Mouse (Mus musculus) B cell, adult (primary cell): ENCODE measurements around the gene Gm10985. TPM values are rescaled to one million over a fixed set of nuclear protein-coding genes. Genes with fewer than 3 reads are reported as not detected.

ENCODE experiments used
- total RNA-seq: library from RNA; stranded (reverse); gene quantifications from 4 replicates; pipeline ENCODE4 v1.2.4, GENCODE M21; 2023; ENCODE audit not compliant: inconsistent age

The Gm10985 gene
- not detected in 4 replicates for total RNA-seq

GRCm38 (mm10) chr3:53844786-53845185 is at the start of gene Gm10985:
Gene Gm10985 (plus strand): TSS chr3:53845086.

GRCm38 (mm10) chr3:53863383-53864220 is 18.7 kb downstream of the Gm10985 start, which contains the start of gene Ufm1:
Gene Ufm1 (minus strand): TSS chr3:53863830.

Other genes with a start within 250 kb of the Gm10985 start
- not detected in 4 replicates for gene Frem2, start 187.7 kb upstream of the Gm10985 start, total RNA-seq
- 61.6 to 80.8 TPM (median 70.8 TPM) in 4 replicates for gene Ufm1, start 18.7 kb downstream of the Gm10985 start, total RNA-seq